ENCODE assay signal across 8 mouse cellular contexts in the genomic region with DNA sequence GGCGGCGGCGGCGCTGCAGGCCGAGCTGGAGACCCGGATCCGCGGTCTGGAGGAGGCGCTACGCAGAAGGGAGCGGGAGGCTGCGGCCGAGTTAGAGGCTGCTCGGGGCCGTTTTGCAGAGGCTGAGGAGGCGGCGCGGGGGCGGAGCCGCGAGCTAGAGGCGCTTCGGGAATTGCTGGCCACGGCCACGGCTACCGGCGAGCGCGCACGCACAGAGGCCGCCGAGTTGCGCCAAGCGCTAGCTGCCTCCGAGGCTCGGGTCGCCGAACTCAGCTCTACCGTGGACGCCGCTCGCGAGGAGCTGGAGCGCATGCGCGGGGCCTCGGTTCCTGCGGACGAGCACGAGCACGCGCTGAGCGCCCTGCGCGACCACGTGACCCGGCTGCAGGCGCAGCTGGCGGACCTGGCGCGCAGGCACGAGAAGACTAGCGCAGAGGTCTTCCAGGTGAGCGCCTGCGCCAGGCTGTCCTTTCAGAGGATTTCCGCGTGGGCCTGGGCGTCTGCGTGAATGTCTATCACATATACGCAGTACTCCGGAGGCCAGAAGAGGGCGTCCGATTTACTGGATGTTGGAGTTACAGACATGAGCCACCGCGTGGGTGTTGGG. TPM values are rescaled to one million over a fixed set of nuclear protein-coding genes. Genes with fewer than 3 reads are reported as not detected.
DNase-seq lines count a peak whose midpoint lies in the region; ATAC-seq and TF ChIP-seq lines count a peak whose summit lies in the region.

No protein-coding gene starts in this region.

- peak overlapping the region; percentile 89 for H3K4me3 ChIP-seq in E14TG2a.4 (replicated peaks; ENCODE audit: low read length)
- H3K4me3 ChIP-seq in forebrain, embryonic 13.5 days, result peak overlapping the region; percentile 74
- peak overlapping the region; percentile 68 for H3K4me3 ChIP-seq in liver, postnatal 0 days (ENCODE audit: low read depth, low read length)
- H3K4me3 ChIP-seq in neural tube, embryonic 14.5 days (ENCODE audit: low read depth, low read length), result peak overlapping the region; percentile 69

- peak overlapping the region; percentile 95 for H3K4me2 ChIP-seq in forebrain, embryonic 13.5 days
- peak overlapping the region; percentile 85 for H3K4me2 ChIP-seq in liver, postnatal 0 days (ENCODE audit: low read depth, low read length)
- peak overlapping the region; percentile 74 for H3K4me2 ChIP-seq in neural tube, embryonic 14.5 days (ENCODE audit: low read depth, low read length)

- H3K9ac ChIP-seq in forebrain, embryonic 13.5 days, result peak overlapping the region; percentile 97
- peak overlapping the region; percentile 84 for H3K9ac ChIP-seq in liver, postnatal 0 days (replicated peaks)
- peak overlapping the region; percentile 86 for H3K9ac ChIP-seq in neural tube, embryonic 14.5 days (replicated peaks; ENCODE audit: low read depth, low read length)

- H3K36me3 ChIP-seq in E14TG2a.4 (ENCODE audit: insufficient read depth, low read length), result peaks cover 41% of the 10 kb centered on the region
- no peaks in the 10 kb centered on the region for H3K36me3 ChIP-seq in forebrain, embryonic 13.5 days (ENCODE audit: poor library complexity, severe bottlenecking)
- no peaks in the 10 kb centered on the region for H3K36me3 ChIP-seq in liver, postnatal 0 days (replicated peaks; ENCODE audit: insufficient read depth, low read length)
- H3K36me3 ChIP-seq in neural tube, embryonic 14.5 days (ENCODE audit: control insufficient read depth, insufficient read depth, low read length), result no peaks in the 10 kb centered on the region

- 1% methylated on average over 60 of the region's 75 CpGs for WGBS in forebrain, embryonic 13.5 days
- WGBS in large intestine, adult 2 months, result under 1% methylated on average over 70 of the region's 75 CpGs
- under 1% methylated on average over 74 of the region's 75 CpGs for WGBS in liver, postnatal 0 days (ENCODE audit: insufficient replicate concordance)
- under 1% methylated on average over 71 of the region's 75 CpGs for WGBS in neural tube, embryonic 14.5 days

- DNase-seq in c-Kit-positive CD71-positive TER-119-positive erythroid progenitor cells, embryonic 14.5 days (ENCODE audit: low spot score), result peak; percentile 84
- peak; percentile 96 to 97 for DNase-seq in heart, postnatal 10 days
- peak; percentile 70 for DNase-seq in large intestine, adult 2 months (ENCODE audit: low read depth, low spot score)
- peak; percentile 94 for DNase-seq in liver, postnatal 0 days
- peak; percentile 96 for DNase-seq in testis, postnatal 10 days (ENCODE audit: low spot score)

- peak; percentile 13; the same call in 1 of the 2 replicates for TF ChIP-seq CTCF in E14TG2a.4 (conservative IDR thresholded peaks at IDR 0.05; ENCODE audit: low read length)
- TF ChIP-seq CTCF in liver, postnatal 0 days (IDR thresholded peaks at IDR 0.05; ENCODE audit: low read depth), result peak; percentile 58

- H3K27ac ChIP-seq in forebrain, embryonic 13.5 days, result peak overlapping the region; percentile 95
- peak overlapping the region; percentile 88 for H3K27ac ChIP-seq in liver, postnatal 0 days (ENCODE audit: low read depth)
- peak overlapping the region; percentile 93 for H3K27ac ChIP-seq in neural tube, embryonic 14.5 days (ENCODE audit: low read depth, low read length)

- intact Hi-C loops in heart, postnatal 10 days (cut with DNase I), result no loop called here

- peak; percentile 91 for ATAC-seq in forebrain, embryonic 13.5 days
- peak; percentile 92 for ATAC-seq in liver, postnatal 0 days
- peak; percentile 88 for ATAC-seq in neural tube, embryonic 14.5 days (ENCODE audit: low read depth)

- H3K27me3 ChIP-seq in E14TG2a.4 (ENCODE audit: insufficient read depth, low read length), result peaks cover 4% of the 10 kb centered on the region; the same call in 1 of the 2 replicates
- H3K27me3 ChIP-seq in forebrain, embryonic 13.5 days, result no peaks in the 10 kb centered on the region
- H3K27me3 ChIP-seq in liver, postnatal 0 days (ENCODE audit: insufficient read depth, low read length), result no peaks in the 10 kb centered on the region
- H3K27me3 ChIP-seq in neural tube, embryonic 14.5 days (ENCODE audit: control insufficient read depth, insufficient read depth, low read length), result no peaks in the 10 kb centered on the region

- H3K9me3 ChIP-seq in E14TG2a.4 (ENCODE audit: low read length), result no peaks in the 10 kb centered on the region
- H3K9me3 ChIP-seq in forebrain, embryonic 13.5 days (replicated peaks), result no peaks in the 10 kb centered on the region
- no peaks in the 10 kb centered on the region for H3K9me3 ChIP-seq in liver, postnatal 0 days (ENCODE audit: low read length)
- no peaks in the 10 kb centered on the region for H3K9me3 ChIP-seq in neural tube, embryonic 14.5 days (ENCODE audit: control insufficient read depth, low read length)

- peaks cover 46% of the 10 kb centered on the region for H3K4me1 ChIP-seq in E14TG2a.4 (replicated peaks; ENCODE audit: low read depth, low read length)
- peaks cover 26% of the 10 kb centered on the region for H3K4me1 ChIP-seq in forebrain, embryonic 13.5 days
- H3K4me1 ChIP-seq in liver, postnatal 0 days (ENCODE audit: insufficient read depth), result peaks cover 18% of the 10 kb centered on the region
- H3K4me1 ChIP-seq in neural tube, embryonic 14.5 days (ENCODE audit: control insufficient read depth, insufficient read depth, low read length), result peaks cover 19% of the 10 kb centered on the region

- no peak for TF ChIP-seq EP300 in liver, postnatal 0 days (IDR thresholded peaks at IDR 0.05; ENCODE audit: low read depth)

RNA-seq across cellular contexts. Expression of a gene that starts 5.3 kb away (rescaled TPM):
- polyA plus RNA-seq in forebrain, embryonic 13.5 days (2015; fragmentation: Nextera tagmentation; extraction: Ambion mirVana), result 5.4 and 5.6 TPM in 2 replicates
- 1 to 10 TPM; 2.7 to 2.9 TPM for total RNA-seq in heart, postnatal 10 days (2021)
- 0.37 and 0.40 TPM in 2 replicates for polyA plus RNA-seq in large intestine, adult 2 months (2012; rRNA removed)
- 1.1 and 1.2 TPM in 2 replicates for polyA plus RNA-seq in liver, postnatal 0 days (2015; fragmentation: Nextera tagmentation; extraction: Ambion mirVana)
- polyA plus RNA-seq in neural tube, embryonic 14.5 days (2014; fragmentation: Nextera tagmentation; extraction: Ambion mirVana), result 7.4 and 8.7 TPM in 2 replicates

RNA-seq across cellular contexts. Expression of a gene that starts 15.2 kb away (rescaled TPM):
- polyA plus RNA-seq in forebrain, embryonic 13.5 days (2015; fragmentation: Nextera tagmentation; extraction: Ambion mirVana), result 6.4 and 6.9 TPM in 2 replicates
- total RNA-seq in heart, postnatal 10 days (2021), result 10 to 100 TPM; 13.9 to 16.6 TPM
- 9.6 and 11.8 TPM in 2 replicates for polyA plus RNA-seq in large intestine, adult 2 months (2012; rRNA removed)
- 1.8 and 2.1 TPM in 2 replicates for polyA plus RNA-seq in liver, postnatal 0 days (2015; fragmentation: Nextera tagmentation; extraction: Ambion mirVana)
- polyA plus RNA-seq in neural tube, embryonic 14.5 days (2014; fragmentation: Nextera tagmentation; extraction: Ambion mirVana), result 10.1 and 16.1 TPM in 2 replicates

RNA-seq across cellular contexts. Expression of a gene that starts 16.0 kb away (rescaled TPM):
- 56.6 and 65.3 TPM in 2 replicates for polyA plus RNA-seq in forebrain, embryonic 13.5 days (2015; fragmentation: Nextera tagmentation; extraction: Ambion mirVana)
- total RNA-seq in heart, postnatal 10 days (2021), result 10 to 100 TPM; 12.8 to 14.2 TPM
- 19.7 and 30.0 TPM in 2 replicates for polyA plus RNA-seq in large intestine, adult 2 months (2012; rRNA removed)
- 4.5 and 6.1 TPM in 2 replicates for polyA plus RNA-seq in liver, postnatal 0 days (2015; fragmentation: Nextera tagmentation; extraction: Ambion mirVana)
- 48.9 and 53.6 TPM in 2 replicates for polyA plus RNA-seq in neural tube, embryonic 14.5 days (2014; fragmentation: Nextera tagmentation; extraction: Ambion mirVana)

RNA-seq across cellular contexts. Expression of a gene that starts 37.5 kb away (rescaled TPM):
- 2.0 and 3.7 TPM in 2 replicates for polyA plus RNA-seq in forebrain, embryonic 13.5 days (2015; fragmentation: Nextera tagmentation; extraction: Ambion mirVana)
- 1 to 10 TPM; 1.3 to 1.4 TPM for total RNA-seq in heart, postnatal 10 days (2021)
- polyA plus RNA-seq in large intestine, adult 2 months (2012; rRNA removed), result 1.1 and 1.4 TPM in 2 replicates
- 0.13 TPM in 2 replicates for polyA plus RNA-seq in liver, postnatal 0 days (2015; fragmentation: Nextera tagmentation; extraction: Ambion mirVana)
- 1.0 and 1.9 TPM in 2 replicates for polyA plus RNA-seq in neural tube, embryonic 14.5 days (2014; fragmentation: Nextera tagmentation; extraction: Ambion mirVana)

RNA-seq across cellular contexts. Expression of a gene that starts 42.7 kb away (rescaled TPM):
- polyA plus RNA-seq in forebrain, embryonic 13.5 days (2015; fragmentation: Nextera tagmentation; extraction: Ambion mirVana), result 1.8 and 4.1 TPM in 2 replicates
- total RNA-seq in heart, postnatal 10 days (2021), result 10 to 100 TPM; 10.2 to 11.1 TPM
- 7.3 and 8.8 TPM in 2 replicates for polyA plus RNA-seq in large intestine, adult 2 months (2012; rRNA removed)
- 2.9 and 3.0 TPM in 2 replicates for polyA plus RNA-seq in liver, postnatal 0 days (2015; fragmentation: Nextera tagmentation; extraction: Ambion mirVana)
- polyA plus RNA-seq in neural tube, embryonic 14.5 days (2014; fragmentation: Nextera tagmentation; extraction: Ambion mirVana), result 5.0 and 6.6 TPM in 2 replicates

Comparison
In these comparisons a context has a peak if more than half of its experiments do, and no peak if none do; other contexts are left out.
1. Peak in every context shown above with its lines: DNase-seq, ATAC-seq, H3K4me3 ChIP-seq and H3K27ac ChIP-seq.